Mouse (Mus musculus) liver, embryonic 16.5 days (tissue): ENCODE measurements at regions not wholly inside any gene's neighbourhood (a gene's known extent, or its start where the extent isn't known, plus 50 kb on each side); places are given as distances from the start of the nearest gene placed in this dataset.

ENCODE experiments used
- ATAC-seq: fragments of 200-750 bp; cut with Nextera tagmentation; 2 replicates; pipeline ENCODE4 v1.8.0; 2017; ENCODE audit warnings: low read depth, mild to moderate bottlenecking, moderate number of reproducible peaks, moderate library complexity
- H3K27ac ChIP-seq: fragments of 300-500 bp; sonication (generic); 2 replicates; pipeline ENCODE4 v1.5.1; 2014; ENCODE audit warnings: mild to moderate bottlenecking, low read length
- H3K27me3 ChIP-seq: fragments of 300-500 bp; sonication (generic); 2 replicates; pipeline ENCODE4 v1.6.1; 2014; ENCODE audit warnings: low read depth, low read length, mixed read lengths; ENCODE audit not compliant: control insufficient read depth, insufficient read depth
- H3K36me3 ChIP-seq: fragments of 300-500 bp; sonication (generic); 2 replicates; pipeline ENCODE4 v1.6.1; 2014; ENCODE audit warnings: mild to moderate bottlenecking; ENCODE audit not compliant: control insufficient read depth, insufficient read depth
- H3K4me1 ChIP-seq: fragments of 300-500 bp; sonication (generic); 2 replicates; pipeline ENCODE4 v1.6.1; 2014; ENCODE audit warnings: low read depth, low read length, mixed read lengths; ENCODE audit not compliant: control insufficient read depth
- H3K4me2 ChIP-seq: fragments of 300-500 bp; sonication (generic); 2 replicates; pipeline ENCODE4 v1.6.1; 2014; ENCODE audit warnings: low read depth, low read length, mixed read lengths
- H3K4me3 ChIP-seq: fragments of 300-500 bp; sonication (generic); 2 replicates; pipeline ENCODE4 v1.5.1; 2014; ENCODE audit warnings: low read depth, mild to moderate bottlenecking, low read length
- H3K9ac ChIP-seq: fragments of 300-500 bp; sonication (generic); 2 replicates; pipeline ENCODE4 v1.6.1; 2014; ENCODE audit warnings: low read depth, low read length
- H3K9me3 ChIP-seq: fragments of 300-500 bp; sonication (generic); replicated peaks from 2 replicates; pipeline ENCODE4 v1.6.1; 2016; ENCODE audit warnings: low read length; ENCODE audit not compliant: control insufficient read depth
- WGBS: fragments of 180-500 bp; shearing (Covaris S2); extraction: QIAGEN DNeasy Blood & Tissue Kit; methylation state at CpG from one replicate; pipeline ENCODE4 v1.1.7; 2014; ENCODE audit not compliant: insufficient replicate concordance; 5-methylcytosine and 5-hydroxymethylcytosine counted together

- H3K27ac ChIP-seq, result no peak overlapping the region
- WGBS, result 28% methylated on average over 6 of the region's 6 CpGs
- H3K4me3 ChIP-seq, result no peak overlapping the region
- no peaks in the 10 kb centered on the region for H3K36me3 ChIP-seq
- no peak overlapping the region for H3K9ac ChIP-seq
- no peaks in the 10 kb centered on the region for H3K27me3 ChIP-seq
- no peak overlapping the region for H3K4me2 ChIP-seq
- H3K4me1 ChIP-seq, result no peaks in the 10 kb centered on the region
- no peaks in the 10 kb centered on the region for H3K9me3 ChIP-seq
- ATAC-seq, result no peak
Observed at GRCm38 (mm10) chr14:99812741-99813485, 471.6 kb downstream of the Klf12 start.
